Mouse (Mus musculus) urinary bladder, adult 2 months (tissue): ENCODE results near the gene Cyb5r3. TPM values are rescaled to one million over a fixed set of nuclear protein-coding genes. Genes with fewer than 3 reads are reported as not detected.
"Not testable (repeated sequence)": the region's sequence is repeated elsewhere in the genome, so short reads cannot be mapped to it uniquely, and the experiment has no call there.

Source experiments
- DNase-seq: peaks from one replicate; pipeline ENCODE4 v3.0.0; 2022; ENCODE audit warnings: low spot score
- polyA plus RNA-seq: library from polyadenylated mRNA; depleted of rRNA; stranded (reverse); fragments of >200 nt; gene quantifications from 2 replicates; pipeline ENCODE4 v1.2.3, GENCODE M21; 2012

Gene Cyb5r3
- polyA plus RNA-seq, 1 experiment: 131 TPM

GRCm38 (mm10) chr15:83150694-83151093 is 21.7 kb downstream of the Cyb5r3 start:
- DNase-seq: no peak

GRCm38 (mm10) chr15:83150073-83150442 is 22.3 kb downstream of the Cyb5r3 start:
- no peak for DNase-seq

- DNase-seq: peak; percentile 98
Observed at GRCm38 (mm10) chr15:83149196-83150072, 23.0 kb downstream of the Cyb5r3 start, which contains the start of gene Poldip3. Gene Poldip3 (minus strand): TSS chr15:83149384.

GRCm38 (mm10) chr15:83148801-83149195 is 23.6 kb downstream of the Cyb5r3 start:
- DNase-seq: no peak

GRCm38 (mm10) chr15:83148395-83148794 is 24.0 kb downstream of the Cyb5r3 start:
- DNase-seq: no peak

GRCm38 (mm10) chr15:83145541-83145940 is 26.9 kb downstream of the Cyb5r3 start:
- no peak for DNase-seq

- DNase-seq: no peak
Observed at GRCm38 (mm10) chr15:83142861-83143260, 29.5 kb downstream of the Cyb5r3 start.

GRCm38 (mm10) chr15:83135654-83136053 is 36.7 kb downstream of the Cyb5r3 start:
- no peak for DNase-seq

GRCm38 (mm10) chr15:83134671-83135070 is 37.7 kb downstream of the Cyb5r3 start:
- no peak for DNase-seq

GRCm38 (mm10) chr15:83129530-83130231 is 42.7 kb downstream of the Cyb5r3 start:
- DNase-seq: no peak

- DNase-seq: not testable (repeated sequence)
Observed at GRCm38 (mm10) chr15:83127037-83127436, 45.4 kb downstream of the Cyb5r3 start.

GRCm38 (mm10) chr15:83126582-83126981 is 45.8 kb downstream of the Cyb5r3 start:
- no peak for DNase-seq

- DNase-seq: no peak
Observed at GRCm38 (mm10) chr15:83124625-83125024, 47.8 kb downstream of the Cyb5r3 start.

GRCm38 (mm10) chr15:83122566-83123145 is 49.7 kb downstream of the Cyb5r3 start, which contains the start of gene Rrp7a:
Gene Rrp7a (minus strand): TSS chr15:83122801.
- DNase-seq: peak; percentile 87

GRCm38 (mm10) chr15:83121709-83122565 is 50.5 kb downstream of the Cyb5r3 start:
- DNase-seq: no peak

- DNase-seq: no peak
Observed at GRCm38 (mm10) chr15:83118360-83118759, 54.0 kb downstream of the Cyb5r3 start.

GRCm38 (mm10) chr15:83115071-83115470 is 57.3 kb downstream of the Cyb5r3 start:
- no peak for DNase-seq

- DNase-seq: no peak
Observed at GRCm38 (mm10) chr15:83114106-83114505, 58.3 kb downstream of the Cyb5r3 start.

GRCm38 (mm10) chr15:83112898-83113297 is 59.5 kb downstream of the Cyb5r3 start:
- no peak for DNase-seq

GRCm38 (mm10) chr15:83111874-83112273 is 60.5 kb downstream of the Cyb5r3 start:
- no peak for DNase-seq

- no peak for DNase-seq
Observed at GRCm38 (mm10) chr15:83111290-83111689, 61.1 kb downstream of the Cyb5r3 start.
